Mouse (Mus musculus) fat pad, adult 2 months (tissue): ENCODE results near the gene H13.

Source experiments
- DNase-seq: peaks from one replicate; pipeline ENCODE4 v3.0.0-alpha.2; 2011; ENCODE audit warnings: low read depth, low spot score; ENCODE audit errors: extremely low read depth

The H13 gene

GRCm38 (mm10) chr2:152729013-152729635 lies 59.9 kb downstream of the H13 start:
- DNase-seq, result no peak

- DNase-seq, result no peak
These were observed 60.4 kb downstream of the H13 start for GRCm38 (mm10) chr2:152729636-152730020.

GRCm38 (mm10) chr2:152733201-152733600 lies 63.9 kb downstream of the H13 start:
- peak; percentile 84 for DNase-seq

GRCm38 (mm10) chr2:152734501-152734900 lies 65.2 kb downstream of the H13 start:
- no peak for DNase-seq

GRCm38 (mm10) chr2:152734984-152735383 lies 65.7 kb downstream of the H13 start:
- DNase-seq, result no peak

- DNase-seq, result no peak
These were observed 66.9 kb downstream of the H13 start, which contains the start of gene Id1 for GRCm38 (mm10) chr2:152736090-152736601. TSS of gene Id1 (plus strand) at chr2:152736251.

GRCm38 (mm10) chr2:152736748-152737147 lies 67.5 kb downstream of the H13 start:
- DNase-seq, result no peak

- DNase-seq, result no peak
These were observed 68.3 kb downstream of the H13 start for GRCm38 (mm10) chr2:152737306-152738221.

- DNase-seq, result no peak
These were observed 69.1 kb downstream of the H13 start for GRCm38 (mm10) chr2:152738341-152738740.

GRCm38 (mm10) chr2:152739031-152739841 lies 70.0 kb downstream of the H13 start:
- DNase-seq, result no peak

GRCm38 (mm10) chr2:152739842-152740260 lies 70.6 kb downstream of the H13 start:
- no peak for DNase-seq

GRCm38 (mm10) chr2:152740490-152740889 lies 71.2 kb downstream of the H13 start:
- no peak for DNase-seq

- DNase-seq, result peak; percentile 81
These were observed 72.1 kb downstream of the H13 start for GRCm38 (mm10) chr2:152741153-152742041.

GRCm38 (mm10) chr2:152742435-152742834 lies 73.2 kb downstream of the H13 start:
- no peak for DNase-seq

- DNase-seq, result no peak
These were observed 84.9 kb downstream of the H13 start, which contains the start of gene Cox4i2 for GRCm38 (mm10) chr2:152753944-152754711. TSS of gene Cox4i2 (plus strand) at chr2:152754173.

- DNase-seq, result no peak
These were observed 87.5 kb downstream of the H13 start for GRCm38 (mm10) chr2:152756474-152757393.

GRCm38 (mm10) chr2:152757478-152757877 lies 88.2 kb downstream of the H13 start:
- no peak for DNase-seq
